Mouse (Mus musculus) small intestine, adult 2 months (tissue): Measurements from ENCODE around the gene Cfl1. TPM values are rescaled to one million over a fixed set of nuclear protein-coding genes. Genes with fewer than 3 reads are reported as not detected.
A peak's percentile ranks its signal among the peaks of the same experiment; 100 is the strongest.

Experiments used
- H3K27ac ChIP-seq: fragments of 200-500 bp; 2 replicates; pipeline ENCODE4 v1.5.1; 2012; ENCODE audit warnings: low read depth, low read length, control low read depth, inconsistent platforms; ENCODE audit not compliant: insufficient read depth
- H3K27me3 ChIP-seq: fragments of 200-500 bp; 2 replicates; pipeline ENCODE4 v1.6.1; 2012; ENCODE audit warnings: mild to moderate bottlenecking, moderate library complexity, low read length, inconsistent platforms; ENCODE audit not compliant: control insufficient read depth, insufficient read depth
- H3K36me3 ChIP-seq: fragments of 200-500 bp; 2 replicates; pipeline ENCODE4 v1.6.1; 2012; ENCODE audit warnings: mild to moderate bottlenecking, low read length, control low read depth, inconsistent platforms; ENCODE audit not compliant: control insufficient read depth, insufficient read depth
- H3K4me1 ChIP-seq: fragments of 200-500 bp; 2 replicates; pipeline ENCODE4 v1.6.1; 2012; ENCODE audit warnings: low read length, inconsistent platforms, mixed read lengths; ENCODE audit not compliant: control insufficient read depth, insufficient read depth, insufficient read length
- H3K4me3 ChIP-seq: fragments of 200-500 bp; 2 replicates; pipeline ENCODE4 v1.5.1; 2012; ENCODE audit warnings: low read depth, mild to moderate bottlenecking, control low read depth, inconsistent platforms, low read length, moderate library complexity
- CTCF ChIP-seq: fragments of 200-500 bp; IDR thresholded peaks from 2 replicates; pipeline ENCODE4 v1.5.1; 2012; ENCODE audit warnings: low read depth, mild to moderate bottlenecking, control low read depth, inconsistent platforms, low read length, moderate library complexity, mixed read lengths; ENCODE audit not compliant: insufficient replicate concordance, insufficient read length; ENCODE audit errors: extremely low read depth
- POLR2A ChIP-seq: fragments of 200-500 bp; IDR thresholded peaks from 2 replicates; pipeline ENCODE4 v1.6.1; 2012; ENCODE audit warnings: low read depth, mild to moderate bottlenecking, control low read depth, inconsistent platforms, low read length, moderate library complexity
- WGBS: fragments of 180-500 bp; shearing (Covaris S2); methylation state at CpG from one replicate; pipeline ENCODE4 v1.1.7; 2018; 5-methylcytosine and 5-hydroxymethylcytosine counted together
- polyA plus RNA-seq: library from polyadenylated mRNA; depleted of rRNA; stranded (reverse); fragments of >200 nt; gene quantifications from 2 replicates; pipeline ENCODE4 v1.2.3, GENCODE M21; 2012

Cfl1 gene
- polyA plus RNA-seq, 1 experiment: 703 TPM

GRCm38 (mm10) chr19:5475069-5475714 is 15.1 kb upstream of the Cfl1 start:
- no peak overlapping the region for H3K27ac ChIP-seq

GRCm38 (mm10) chr19:5477004-5477667 is 13.1 kb upstream of the Cfl1 start:
- Histone ChIP-seq H3K4me1 (peaks cover 5% of the 10 kb centered on the region; the same call in 1 of the 2 replicates), H3K27ac (no peak overlapping the region), H3K4me3 (no peak overlapping the region), H3K27me3 (no peaks in the 10 kb centered on the region), H3K36me3 (no peaks in the 10 kb centered on the region)
- WGBS: 91% methylated on average over 10 of the region's 10 CpGs
- TF ChIP-seq CTCF (no peak), POLR2A (no peak)

More at GRCm38 (mm10) chr19:5475069-5475714, 15.1 kb upstream of the Cfl1 start:
- Histone ChIP-seq H3K4me3 (peak overlapping the region; percentile 50), H3K36me3 (no peaks in the 10 kb centered on the region), H3K4me1 (peaks cover 5% of the 10 kb centered on the region; the same call in 1 of the 2 replicates), H3K27me3 (no peaks in the 10 kb centered on the region)
- TF ChIP-seq POLR2A (no peak), CTCF (no peak)
- WGBS: 57% methylated on average over 13 of the region's 13 CpGs

DNA sequence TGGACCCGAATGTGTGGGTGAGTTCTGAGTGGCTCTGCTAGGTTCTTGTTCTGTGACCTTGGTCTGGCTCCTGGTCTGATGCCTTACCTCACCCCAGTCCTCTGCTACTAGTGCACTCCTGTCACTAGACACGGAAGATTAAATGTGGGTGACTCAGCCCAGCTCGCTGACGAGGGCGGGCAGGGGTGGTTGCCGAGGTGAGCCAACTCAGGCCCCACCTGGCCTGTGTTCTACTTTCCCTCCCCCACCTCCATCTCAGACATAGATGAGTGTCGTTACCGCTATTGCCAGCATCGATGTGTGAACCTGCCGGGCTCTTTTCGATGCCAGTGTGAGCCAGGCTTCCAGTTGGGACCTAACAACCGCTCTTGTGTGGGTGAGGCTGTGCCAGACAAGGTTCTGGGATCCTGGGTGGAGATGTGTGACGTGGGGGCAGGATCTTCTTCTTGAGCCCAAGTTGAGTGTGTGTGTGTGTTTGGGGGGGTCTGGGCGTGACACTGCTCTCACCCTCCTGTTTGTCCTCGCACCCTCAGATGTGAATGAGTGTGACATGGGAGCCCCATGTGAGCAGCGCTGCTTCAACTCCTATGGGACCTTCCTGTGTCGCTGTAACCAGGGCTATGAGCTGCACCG is 12.5 kb upstream of the Cfl1 start:
- Histone ChIP-seq H3K36me3 (0 out of 2 replicates have a peak, but pooled peaks cover 3% of the 10 kb centered on the region), H3K4me3 (no peak overlapping the region), H3K27me3 (no peaks in the 10 kb centered on the region), H3K27ac (no peak overlapping the region), H3K4me1 (peaks cover 5% of the 10 kb centered on the region; the same call in 1 of the 2 replicates)
- WGBS: 86% methylated on average over 18 of the region's 18 CpGs
- TF ChIP-seq POLR2A (no peak), CTCF (no peak)

- Histone ChIP-seq H3K4me3 (no peak overlapping the region), H3K27ac (no peak overlapping the region), H3K27me3 (no peaks in the 10 kb centered on the region), H3K4me1 (no peaks in the 10 kb centered on the region; the same call in 1 of the 2 replicates), H3K36me3 (peaks cover 7% of the 10 kb centered on the region; the same call in 1 of the 2 replicates)
- no peak for TF ChIP-seq CTCF
- no peak for TF ChIP-seq POLR2A
- WGBS: 36% methylated on average over 10 of the region's 10 CpGs
Measured at GRCm38 (mm10) chr19:5480016-5480415, 10.2 kb upstream of the Cfl1 start.

- Histone ChIP-seq H3K27ac (no peak overlapping the region), H3K27me3 (no peaks in the 10 kb centered on the region), H3K4me1 (peaks cover 4% of the 10 kb centered on the region; the same call in 1 of the 2 replicates), H3K36me3 (peaks cover 7% of the 10 kb centered on the region; the same call in 1 of the 2 replicates), H3K4me3 (no peak overlapping the region)
- TF ChIP-seq POLR2A (no peak), CTCF (no peak)
- WGBS: 92% methylated on average over 10 of the region's 10 CpGs
Measured at GRCm38 (mm10) chr19:5481398-5481797, 8.9 kb upstream of the Cfl1 start.

- no peaks in the 10 kb centered on the region for H3K27me3 ChIP-seq
- no peak overlapping the region for H3K4me3 ChIP-seq
- TF ChIP-seq CTCF: no peak
- TF ChIP-seq POLR2A: no peak
- peaks cover 7% of the 10 kb centered on the region; the same call in 1 of the 2 replicates for H3K36me3 ChIP-seq
- peaks cover 7% of the 10 kb centered on the region; the same call in 1 of the 2 replicates for H3K4me1 ChIP-seq
- no peak overlapping the region for H3K27ac ChIP-seq
- WGBS: 54% methylated on average over 19 of the region's 19 CpGs
Measured at GRCm38 (mm10) chr19:5483386-5484359, 6.6 kb upstream of the Cfl1 start.
